Mouse (Mus musculus): ENCODE measurements around the gene Prpf6. TPM values are rescaled to one million over a fixed set of nuclear protein-coding genes. Genes with fewer than 3 reads are reported as not detected.

The Prpf6 gene
- 10 to 100 TPM; 36.0 to 38.3 TPM for total RNA-seq (2021)

DNA sequence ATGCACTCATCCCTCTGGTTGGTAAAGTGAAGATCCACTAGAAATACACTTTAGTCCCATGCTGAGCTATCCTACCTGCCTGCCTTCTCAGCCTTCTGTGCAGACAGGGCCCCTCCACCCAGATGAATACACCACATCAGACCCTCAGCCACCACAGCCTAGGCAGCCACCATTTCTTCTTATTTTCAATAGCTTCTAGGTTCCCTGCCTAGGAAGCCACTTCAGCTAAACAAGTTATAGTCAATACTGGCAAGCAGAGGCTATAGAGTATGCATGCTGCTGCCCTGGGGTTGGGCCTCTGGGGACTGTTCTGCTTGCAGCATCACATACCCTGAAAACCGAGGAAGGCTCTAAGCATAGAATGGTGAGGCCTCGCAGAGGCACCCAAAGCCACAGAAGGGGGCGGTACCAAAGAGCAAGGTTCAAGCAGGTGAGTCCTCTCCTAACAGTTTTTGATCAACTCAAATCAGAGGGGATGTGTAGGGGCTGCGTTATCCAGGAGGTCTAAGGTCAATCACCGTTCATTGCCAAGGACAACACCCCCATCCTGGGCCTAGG, at the start of gene Prpf6:
Prpf6 (plus strand) TSS at position 341 of the 558 bp plus-strand sequence.
- intact Hi-C loops (cut with DNase I): no loop called here
- no peak for DNase-seq

DNA sequence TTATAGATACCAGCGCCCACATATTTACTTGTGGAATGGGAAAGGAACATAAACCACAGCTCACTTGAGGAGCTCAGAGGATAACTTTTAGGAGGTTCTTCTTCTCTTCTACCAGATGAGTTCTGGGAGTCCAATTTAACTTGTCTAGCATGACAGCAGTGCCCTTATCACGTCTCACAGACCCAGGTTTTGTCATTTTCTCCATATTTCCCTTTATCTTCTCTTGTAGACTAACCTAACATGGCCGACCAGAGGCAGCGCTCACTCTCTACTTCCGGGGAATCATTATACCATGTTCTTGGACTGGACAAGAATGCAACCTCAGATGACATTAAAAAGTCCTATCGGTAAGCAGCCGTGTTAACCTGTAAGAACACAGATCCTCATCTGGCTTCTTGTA, 45.5 kb upstream of the Prpf6 start:
- DNase-seq: no peak
- intact Hi-C loops (cut with DNase I): no loop called here

DNA sequence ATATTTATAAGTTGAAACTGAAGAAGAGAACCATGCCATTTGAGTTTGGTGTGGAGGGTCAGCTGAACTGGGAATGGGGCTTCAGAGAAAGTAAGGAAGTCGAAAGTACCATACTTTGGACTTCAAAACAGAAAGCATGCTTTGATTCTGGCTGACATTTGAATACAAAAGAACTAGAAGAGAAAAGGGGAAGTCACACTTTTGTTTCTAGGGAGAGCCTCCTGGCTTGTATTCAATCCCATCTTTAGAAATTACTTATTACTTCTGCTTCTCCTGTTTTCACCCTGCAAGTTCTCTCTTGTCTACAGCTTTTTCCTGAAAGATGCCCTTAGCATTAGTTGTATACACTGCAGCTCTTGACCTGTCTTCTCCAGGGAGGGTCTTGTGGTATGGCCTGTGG, 43.4 kb upstream of the Prpf6 start:
- no peak for DNase-seq
- intact Hi-C loops (cut with DNase I): no loop called here

DNA sequence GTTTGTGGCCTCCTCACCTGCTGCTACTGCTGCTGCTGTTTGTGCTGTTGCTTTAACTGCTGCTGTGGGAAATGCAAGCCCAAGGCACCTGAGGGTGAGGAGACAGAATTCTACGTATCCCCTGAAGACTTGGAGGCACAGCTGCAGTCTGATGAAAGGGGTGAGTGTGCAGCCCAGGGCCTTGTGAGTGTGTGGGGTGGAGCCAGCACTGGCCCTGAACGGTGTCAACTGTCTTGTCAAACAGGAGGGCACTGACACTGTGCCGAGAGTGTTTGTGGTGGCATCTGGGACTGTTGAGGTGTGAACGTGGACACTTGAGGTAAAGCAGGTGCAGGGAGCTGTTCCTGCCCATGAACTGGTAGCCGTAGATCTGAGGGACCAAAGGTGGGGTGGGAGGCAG, 43.0 kb upstream of the Prpf6 start:
- DNase-seq: no peak
- intact Hi-C loops (cut with DNase I): no loop called here

DNA sequence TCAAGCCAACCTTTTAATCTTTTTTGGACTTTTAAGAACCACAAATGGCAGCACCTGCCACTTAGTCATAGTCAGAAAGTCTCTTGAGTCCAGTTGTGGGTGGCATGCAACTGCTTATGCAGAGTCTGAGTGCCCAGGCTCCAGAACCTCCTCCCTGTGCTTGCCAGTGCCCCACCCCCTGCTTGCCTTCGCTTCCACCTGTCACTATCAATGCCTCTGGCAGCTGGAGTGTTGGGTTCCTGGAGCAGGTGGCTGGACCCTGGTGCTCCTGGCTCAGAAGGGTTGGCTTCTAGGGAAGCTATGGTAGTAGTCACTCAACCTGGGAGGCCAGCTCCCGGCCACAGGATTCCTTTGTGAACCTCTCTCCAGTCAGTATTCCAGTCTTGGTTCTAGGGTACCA, 41.4 kb upstream of the Prpf6 start:
- no peak for DNase-seq
- intact Hi-C loops (cut with DNase I): no loop called here

DNA sequence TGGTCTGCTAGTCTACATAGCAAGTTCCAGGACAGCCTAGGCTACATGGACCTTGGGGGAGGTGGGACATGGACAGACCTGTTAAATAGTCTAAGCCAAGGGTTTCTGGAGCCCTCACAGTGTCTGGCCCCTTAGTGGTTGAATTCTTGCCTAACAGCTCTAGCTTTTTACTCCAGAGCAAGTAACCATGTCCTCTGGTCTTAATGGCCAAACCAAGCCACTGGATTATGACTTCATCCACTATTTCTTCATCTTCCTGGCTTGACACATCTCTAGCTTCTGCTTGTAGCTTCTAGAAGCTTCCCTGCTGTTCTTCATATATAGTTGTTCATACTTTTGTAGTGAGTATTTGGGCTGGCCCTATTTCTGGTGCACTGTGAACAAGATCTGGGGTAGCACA, 37.9 kb upstream of the Prpf6 start:
- intact Hi-C loops (cut with DNase I): no loop called here
- DNase-seq: no peak

DNA sequence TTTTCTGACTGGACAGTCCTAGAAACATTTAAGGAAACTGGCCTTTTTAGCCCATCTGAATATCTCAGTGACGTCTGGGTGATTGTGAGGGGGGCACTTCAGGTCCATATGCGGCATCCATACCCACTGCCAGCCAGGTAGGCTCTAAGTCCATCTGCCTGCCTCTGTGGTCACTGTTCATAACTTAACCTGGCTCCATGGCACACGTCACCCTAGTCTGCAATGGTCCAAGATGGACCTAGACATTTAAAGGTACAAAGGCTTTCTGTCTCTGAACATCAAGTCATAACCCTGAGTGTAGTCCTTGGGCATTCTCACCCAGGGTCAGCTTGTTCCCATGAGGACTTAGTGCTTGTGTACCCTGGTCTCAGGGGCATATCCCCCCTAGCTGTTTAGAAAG, 24.3 kb upstream of the Prpf6 start:
- intact Hi-C loops (cut with DNase I): no loop called here

DNA sequence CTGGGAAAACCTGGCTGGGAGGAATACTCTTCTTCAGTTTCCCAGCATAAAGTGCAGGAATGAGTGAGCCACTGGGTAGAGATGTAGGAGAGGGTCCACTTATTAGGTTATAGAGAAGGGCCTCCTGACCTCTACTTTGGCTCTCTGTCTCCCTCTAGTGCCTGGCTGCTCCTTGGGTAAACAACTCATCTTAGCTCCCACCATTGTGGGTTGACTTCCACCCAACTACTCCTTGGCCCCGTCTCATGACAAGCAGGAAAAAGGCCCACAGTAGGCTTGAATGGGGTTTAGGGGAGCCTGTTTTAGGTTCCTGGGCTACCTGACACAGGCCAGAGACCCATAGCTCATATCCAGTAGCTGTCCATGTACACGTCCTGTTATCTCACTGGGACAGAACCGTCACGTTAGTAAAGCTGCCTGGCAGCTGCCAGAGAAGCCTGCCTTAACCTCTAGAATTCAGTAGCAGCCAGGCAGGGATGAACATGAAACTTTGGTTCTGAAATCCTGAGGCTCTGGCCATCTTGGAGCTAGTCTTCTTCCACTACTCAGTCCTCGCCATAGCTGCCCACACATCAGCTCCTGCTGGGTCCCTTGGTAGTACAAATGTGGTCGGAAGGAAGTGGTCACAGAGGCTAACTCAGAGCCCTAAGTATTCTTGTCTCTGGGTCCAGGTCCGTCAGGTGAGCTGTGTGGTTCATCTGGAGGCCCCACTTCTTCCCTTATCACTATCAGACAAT, 23.2 kb upstream of the Prpf6 start:
- peak; percentile 53 to 70 for DNase-seq
- intact Hi-C loops (cut with DNase I): loop anchor here (2.0 kb wide), 3 partner anchors 44 to 178 kb away; no protein-coding TSS in a partner anchor

More for the DNA sequence above, 24.3 kb upstream of the Prpf6 start:
- DNase-seq: no peak

DNA sequence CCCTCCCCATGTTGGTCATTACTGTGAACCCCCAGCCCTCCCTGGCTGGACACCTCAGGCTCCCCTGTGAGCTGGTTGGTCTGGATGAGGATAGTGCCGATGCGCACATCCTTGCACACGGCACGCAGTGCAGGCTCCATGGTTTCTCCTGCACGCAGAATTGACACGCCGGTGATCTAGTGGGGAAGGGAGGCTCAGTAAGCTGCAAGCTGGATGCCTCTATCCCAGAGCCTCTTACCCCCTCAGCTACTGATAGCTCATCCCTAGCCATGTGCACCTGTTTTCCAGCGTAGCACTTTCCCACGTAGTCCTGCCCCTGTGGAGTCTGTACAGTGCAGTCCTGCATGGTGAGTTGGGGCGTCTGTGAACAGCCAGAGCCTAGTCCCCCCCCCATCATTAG, 21.8 kb upstream of the Prpf6 start:
- intact Hi-C loops (cut with DNase I): loop anchor here (2.0 kb wide), 3 partner anchors 45 to 179 kb away; no protein-coding TSS in a partner anchor
- DNase-seq: no peak

DNA sequence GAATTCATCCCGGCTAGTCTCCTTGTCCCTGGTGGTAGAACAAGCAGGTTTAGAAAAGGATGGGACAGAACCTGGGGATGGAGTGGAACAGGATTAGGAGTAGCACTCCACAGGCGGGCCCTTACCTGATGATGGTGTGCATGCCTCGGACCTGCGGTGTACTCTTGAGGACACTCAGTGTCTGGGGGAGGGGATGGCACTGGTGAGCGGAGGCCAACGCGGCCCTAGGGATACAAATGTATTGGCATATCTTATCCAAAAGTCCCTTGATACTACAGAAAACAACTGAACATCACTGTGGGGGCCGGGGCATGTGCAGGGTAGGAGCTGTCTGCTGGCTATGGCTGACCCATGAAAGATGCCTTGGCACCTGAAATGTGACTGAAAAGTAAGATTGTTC, 21.3 kb upstream of the Prpf6 start:
- DNase-seq: no peak
- intact Hi-C loops (cut with DNase I): no loop called here

DNA sequence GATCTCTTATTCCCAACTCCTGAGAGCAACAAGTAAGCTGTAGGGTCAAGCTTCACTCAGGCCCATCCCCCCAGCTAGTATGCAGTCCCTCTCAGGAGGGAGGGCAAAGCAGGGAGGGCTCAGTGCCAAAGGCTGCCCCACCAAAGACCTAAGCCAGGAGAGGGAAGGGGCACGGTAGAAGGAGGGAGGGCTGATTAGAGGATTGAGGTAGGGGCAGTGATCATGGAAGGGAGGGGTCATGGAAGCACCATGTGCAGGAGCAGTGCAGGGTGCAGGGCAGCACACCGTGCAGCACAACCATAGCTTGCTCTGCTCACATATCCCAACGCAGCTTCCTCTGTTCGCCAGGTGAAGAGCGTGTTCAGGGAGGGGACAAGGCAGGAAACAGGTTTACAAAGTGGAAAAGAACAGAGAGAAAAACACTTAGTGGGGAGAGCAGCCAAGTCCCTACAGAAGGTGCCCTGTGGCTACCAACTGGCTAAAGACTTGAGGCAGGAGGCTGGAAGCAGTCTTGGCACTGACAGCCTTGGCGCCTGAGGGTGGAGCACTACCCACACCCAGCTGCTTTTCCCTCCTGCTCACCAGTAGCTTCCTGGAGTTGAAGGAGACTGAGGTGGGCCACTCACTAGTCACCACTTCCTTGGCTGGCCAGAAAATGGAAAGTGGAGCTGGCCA, 20.6 kb upstream of the Prpf6 start:
- no peak for DNase-seq
- intact Hi-C loops (cut with DNase I): no loop called here

DNA sequence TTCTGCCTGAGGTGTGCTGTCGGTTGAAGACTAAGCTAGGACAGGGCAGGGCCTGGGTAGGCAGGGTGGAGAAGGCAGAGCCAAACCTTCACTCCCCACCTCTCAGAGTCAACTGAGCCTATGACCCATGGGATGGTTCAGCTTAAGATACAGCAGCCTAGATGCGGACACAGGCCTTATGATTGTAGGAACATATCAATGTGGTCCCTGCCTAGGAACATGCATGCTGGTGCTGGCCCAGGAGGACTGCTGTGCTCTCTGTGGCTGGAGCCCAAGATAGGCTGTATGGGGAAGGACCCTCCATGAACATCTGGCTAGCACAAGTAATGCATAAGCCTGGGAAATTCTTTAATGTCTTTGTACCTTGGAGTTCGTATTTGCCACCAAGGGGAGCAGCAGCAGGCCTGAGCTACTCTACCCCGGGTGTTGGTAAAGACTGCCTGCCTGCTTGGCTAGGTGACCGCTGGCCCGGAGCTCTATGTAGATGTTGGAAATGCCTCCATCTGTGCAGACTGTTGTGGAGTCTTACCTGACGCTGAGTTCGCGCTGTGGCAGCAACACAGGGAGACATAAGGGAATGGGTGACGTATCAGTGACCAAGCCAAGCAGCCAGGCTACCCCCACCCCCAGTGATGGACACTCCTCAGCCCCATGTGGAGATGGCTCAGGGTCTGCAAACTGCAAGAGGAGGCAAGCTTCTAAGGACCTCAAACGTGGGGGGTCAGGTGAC, 19.6 kb upstream of the Prpf6 start:
- no peak for DNase-seq
- intact Hi-C loops (cut with DNase I): no loop called here

DNA sequence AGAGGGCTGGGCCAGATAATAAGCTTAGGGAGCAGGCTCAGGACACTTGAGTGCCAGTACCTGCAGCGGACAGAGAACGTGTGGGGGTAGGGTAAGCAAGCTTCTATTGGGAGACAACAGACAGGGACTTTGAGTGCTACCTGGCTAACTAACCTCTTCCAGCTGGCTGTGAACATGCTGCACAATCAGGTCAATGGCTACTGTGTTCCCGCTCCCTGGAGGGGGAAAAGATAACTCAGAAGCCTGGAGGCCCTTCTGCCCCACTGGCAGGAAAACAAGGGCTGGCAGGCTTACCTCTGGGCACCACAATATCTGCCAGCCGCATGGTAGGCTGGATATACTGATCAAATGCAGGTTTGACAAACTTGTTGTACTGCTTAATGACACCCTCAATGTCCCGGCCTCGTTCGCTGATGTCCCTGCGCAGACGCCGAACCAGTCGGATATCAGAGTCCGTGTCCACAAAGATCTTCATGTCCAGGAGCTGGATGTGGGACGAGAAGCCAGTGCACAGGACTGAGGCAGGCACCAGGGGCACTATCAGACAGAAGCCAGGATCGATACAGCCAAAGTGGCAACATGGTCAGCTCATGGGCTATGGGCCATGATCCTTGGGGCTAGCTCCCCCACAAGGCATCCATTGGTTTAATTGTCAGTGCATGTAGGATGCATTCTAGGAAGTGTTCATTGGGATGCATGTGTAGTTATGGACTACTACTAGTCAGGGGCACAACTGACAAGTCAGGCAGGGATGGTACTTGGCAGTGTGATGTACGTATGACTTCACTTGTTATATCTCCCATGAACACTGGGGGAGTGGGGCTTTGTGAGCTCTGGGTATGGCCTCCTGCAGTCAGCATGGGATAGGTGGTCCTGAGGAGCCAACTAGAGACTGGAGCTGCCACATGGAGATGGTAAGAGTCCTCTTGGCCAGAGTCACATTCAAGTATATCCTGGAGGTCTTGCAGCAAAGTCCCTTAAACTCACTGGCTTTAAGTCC, 18.4 kb upstream of the Prpf6 start:
- intact Hi-C loops (cut with DNase I): no loop called here
- DNase-seq: peak; percentile 33 to 42

DNA sequence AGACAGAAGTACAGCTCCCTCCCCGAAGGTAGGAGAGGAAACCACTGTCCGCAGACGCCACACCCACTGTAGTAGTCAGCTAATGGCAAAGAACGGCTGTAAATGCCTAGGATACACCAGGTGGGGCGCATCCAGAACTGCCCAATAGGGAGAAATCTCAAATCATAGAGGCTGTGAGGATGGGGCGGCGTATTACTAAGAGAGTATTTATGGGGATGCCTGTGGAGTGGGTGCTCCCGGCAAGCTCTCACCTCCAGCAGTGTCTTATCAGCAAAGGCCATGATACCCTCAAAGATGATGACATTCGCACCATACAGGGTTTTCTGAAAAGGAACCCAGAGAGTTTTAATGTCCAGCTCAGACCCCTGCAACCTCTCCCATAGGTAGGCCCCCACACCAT, 17.7 kb upstream of the Prpf6 start:
- intact Hi-C loops (cut with DNase I): no loop called here
- DNase-seq: no peak

DNA sequence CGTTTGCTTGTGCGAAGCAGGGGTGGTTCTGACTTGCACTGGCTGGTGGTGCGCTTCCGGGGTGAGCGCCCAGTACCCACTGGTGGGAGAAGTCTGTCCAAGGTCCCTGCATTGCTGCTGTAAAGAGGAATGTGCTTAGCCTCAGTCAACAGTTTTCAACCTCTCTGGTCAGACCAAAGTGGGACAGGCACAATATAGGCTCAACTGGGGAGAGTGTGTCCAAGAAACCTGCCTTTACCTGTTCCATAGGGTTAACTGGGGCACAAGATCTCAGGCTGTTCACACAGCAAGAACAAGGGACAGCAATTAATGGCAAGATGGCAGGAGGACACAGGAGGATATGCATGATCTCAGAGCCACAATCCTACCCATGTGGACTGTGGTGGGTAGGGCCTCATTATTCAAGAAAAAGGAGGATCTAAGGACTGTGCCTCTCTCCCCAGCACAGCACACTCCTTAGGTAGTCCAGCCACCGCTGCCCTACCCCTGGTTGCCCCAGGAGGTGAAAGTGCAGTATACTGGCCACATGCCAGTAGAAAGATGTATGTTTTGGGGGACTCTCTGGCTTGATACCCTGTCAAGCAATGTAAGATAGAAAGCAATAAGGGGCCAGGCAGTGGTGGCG, 16.6 kb upstream of the Prpf6 start:
- intact Hi-C loops (cut with DNase I): no loop called here
- DNase-seq: no peak

DNA sequence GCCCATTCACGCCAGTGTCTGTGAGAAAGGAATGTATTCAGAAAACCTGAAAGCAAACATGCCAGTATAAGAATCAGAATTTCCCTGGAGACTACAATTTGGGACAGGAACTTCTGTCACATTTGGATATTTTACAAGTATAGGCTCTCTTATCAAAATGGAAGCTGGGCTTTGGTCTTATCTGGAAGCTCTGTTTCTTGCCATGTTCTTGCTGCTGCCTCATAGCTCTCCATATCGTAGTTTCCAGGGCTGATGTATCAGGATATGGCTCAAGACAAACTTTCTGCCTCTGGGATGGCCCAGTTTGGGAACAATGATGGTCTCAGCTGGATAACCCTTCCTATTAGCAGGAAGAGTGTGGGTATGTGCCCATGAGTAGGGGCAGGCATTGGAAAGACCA, 15.1 kb upstream of the Prpf6 start:
- intact Hi-C loops (cut with DNase I): no loop called here
- DNase-seq: no peak

DNA sequence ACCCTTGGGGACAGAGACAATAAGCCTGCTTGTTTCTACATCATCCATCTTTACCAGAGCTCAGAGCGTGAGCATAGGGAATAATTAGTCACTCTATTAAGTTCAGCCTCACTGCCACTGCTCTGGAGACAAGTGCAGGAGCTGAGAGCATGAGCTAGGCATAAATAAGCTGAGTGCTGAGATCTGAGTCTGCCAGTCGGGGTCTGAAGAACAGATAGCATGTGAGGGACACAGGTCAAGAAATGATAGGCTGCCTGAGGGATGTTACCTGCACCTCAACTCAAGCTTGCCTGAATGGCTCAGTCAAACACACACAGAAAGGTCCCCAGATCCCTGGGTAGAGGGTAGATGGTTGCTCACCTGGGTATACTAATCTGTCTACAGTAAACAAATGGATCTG, 14.5 kb upstream of the Prpf6 start:
- intact Hi-C loops (cut with DNase I): no loop called here
- DNase-seq: no peak

DNA sequence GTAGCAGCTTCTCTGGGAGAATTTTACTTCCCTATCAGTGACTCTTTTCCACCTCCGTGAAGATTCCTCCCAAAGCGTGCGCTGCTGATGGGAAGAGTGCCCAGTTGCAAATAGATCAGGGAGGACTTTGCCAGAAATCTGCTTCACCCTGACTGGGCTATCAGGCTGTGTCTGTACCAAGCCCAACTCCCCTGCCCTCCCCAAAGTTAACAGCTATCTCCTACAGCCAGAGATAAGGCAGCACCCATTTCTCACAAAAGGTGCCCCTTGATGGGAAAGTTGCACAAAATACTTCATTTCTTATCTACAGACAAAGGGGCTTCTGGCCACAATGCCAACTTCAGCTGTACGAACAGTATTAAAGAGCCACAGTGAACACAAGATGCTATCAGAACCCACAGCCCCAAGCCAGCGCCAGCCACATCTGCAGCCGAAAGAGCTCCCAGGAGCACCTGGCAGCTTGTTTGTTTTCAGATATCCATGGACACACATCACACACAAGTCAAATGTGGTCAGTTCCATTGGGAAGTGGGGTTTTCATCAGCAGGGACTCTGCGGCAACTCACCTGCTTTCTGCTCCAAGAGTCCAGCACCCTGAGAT, 13.6 kb upstream of the Prpf6 start:
- DNase-seq: no peak
- intact Hi-C loops (cut with DNase I): no loop called here

Measured in heart, postnatal 36 days (tissue).